ENCODE assay signal across 8 mouse cellular contexts in genomic region chr16:10542698-10543365, GRCm38 (mm10). TPM values are rescaled to one million over a fixed set of nuclear protein-coding genes. Genes with fewer than 3 reads are reported as not detected.
DNase-seq lines count a peak whose midpoint lies in the region; ATAC-seq and TF ChIP-seq lines count a peak whose summit lies in the region.

Dexi (minus strand) TSS chr16:10543054.

- H3K4me1 ChIP-seq in bone marrow, adult 2 months (ENCODE audit: control insufficient read depth, insufficient read depth, low read length): peaks cover 4% of the 10 kb centered on the region
- peaks cover 53% of the 10 kb centered on the region for H3K4me1 ChIP-seq in embryonic facial prominence, embryonic 15.5 days
- H3K4me1 ChIP-seq in limb, embryonic 14.5 days (ENCODE audit: control insufficient read depth, insufficient read depth, low read length): peaks cover 36% of the 10 kb centered on the region
- peaks cover 39% of the 10 kb centered on the region for H3K4me1 ChIP-seq in midbrain, postnatal 0 days (ENCODE audit: insufficient read depth, low read length)

- peak; percentile 99 for DNase-seq in 416B (ENCODE audit: low read depth)
- DNase-seq in heart, adult 8-10 months (ENCODE audit: low spot score): peak; percentile 96
- DNase-seq in kidney, adult 9 months: peak; percentile 99
- DNase-seq in limb, embryonic 14.5 days (ENCODE audit: low spot score): peak; percentile 98
- DNase-seq in midbrain, postnatal 0 days (ENCODE audit: low spot score): peak; percentile 99
- peak; percentile 83 to 87 for DNase-seq in spleen, postnatal 14 days (ENCODE audit: low spot score in 2 of 2)

- peak; percentile 98 for TF ChIP-seq POLR2A in bone marrow, adult 2 months (IDR thresholded peaks at IDR 0.05; ENCODE audit: borderline replicate concordance, control insufficient read depth, low read depth, low read length)
- TF ChIP-seq POLR2A in limb, embryonic 14.5 days (IDR thresholded peaks at IDR 0.05; ENCODE audit: borderline replicate concordance, extremely low read depth, insufficient read depth, insufficient read length): peak; percentile 97

- no peaks in the 10 kb centered on the region for H3K36me3 ChIP-seq in embryonic facial prominence, embryonic 15.5 days
- H3K36me3 ChIP-seq in limb, embryonic 14.5 days (ENCODE audit: control insufficient read depth, insufficient read depth, low read length): peaks cover under 1% of the 10 kb centered on the region; the same call in 1 of the 2 replicates
- H3K36me3 ChIP-seq in midbrain, postnatal 0 days (ENCODE audit: insufficient read depth, low read length): no peaks in the 10 kb centered on the region

- peak; percentile 96 for ATAC-seq in embryonic facial prominence, embryonic 15.5 days (ENCODE audit: insufficient number of reproducible peaks, low FRiP score, low TSS enrichment, low read depth)
- ATAC-seq in limb, embryonic 14.5 days (ENCODE audit: low FRiP score, low read depth): peak; percentile 94
- peak; percentile 93 for ATAC-seq in midbrain, postnatal 0 days (ENCODE audit: low FRiP score)

- peak within 1 kb of the TSS; percentile 82 for H3K4me3 ChIP-seq in bone marrow, adult 2 months (replicated peaks; ENCODE audit: control insufficient read depth, low read depth, low read length)
- peak within 1 kb of the TSS; percentile 90 for H3K4me3 ChIP-seq in embryonic facial prominence, embryonic 15.5 days (replicated peaks)
- H3K4me3 ChIP-seq in limb, embryonic 14.5 days (replicated peaks; ENCODE audit: low read length): peak within 1 kb of the TSS; percentile 79
- peak within 1 kb of the TSS; percentile 93 for H3K4me3 ChIP-seq in midbrain, postnatal 0 days (ENCODE audit: low read depth, low read length)

- peak within 1 kb of the TSS; percentile 46; the same call in 1 of the 2 replicates for H3K27ac ChIP-seq in bone marrow, adult 2 months (ENCODE audit: control insufficient read depth, insufficient read depth, low read depth, low read length, poor library complexity)
- peak within 1 kb of the TSS; percentile 82 for H3K27ac ChIP-seq in embryonic facial prominence, embryonic 15.5 days (replicated peaks)
- H3K27ac ChIP-seq in limb, embryonic 14.5 days (replicated peaks; ENCODE audit: low read depth, low read length): peak within 1 kb of the TSS; percentile 82
- peak within 1 kb of the TSS; percentile 78 for H3K27ac ChIP-seq in midbrain, postnatal 0 days (ENCODE audit: low read depth, low read length)

- no peaks in the 10 kb centered on the region for H3K9me3 ChIP-seq in embryonic facial prominence, embryonic 15.5 days (replicated peaks)
- no peaks in the 10 kb centered on the region for H3K9me3 ChIP-seq in limb, embryonic 14.5 days (ENCODE audit: control insufficient read depth, low read length)
- H3K9me3 ChIP-seq in midbrain, postnatal 0 days (ENCODE audit: low read length): no peaks in the 10 kb centered on the region

- WGBS in bone marrow, adult 2 months: under 1% methylated on average over 58 of the region's 61 CpGs
- WGBS in embryonic facial prominence, embryonic 15.5 days: 0% methylated on average over 60 of the region's 61 CpGs
- under 1% methylated on average over 36 of the region's 61 CpGs for WGBS in limb, embryonic 14.5 days
- under 1% methylated on average over 39 of the region's 61 CpGs for WGBS in midbrain, postnatal 0 days

- peak within 1 kb of the TSS; percentile 87 for H3K4me2 ChIP-seq in embryonic facial prominence, embryonic 15.5 days (replicated peaks)
- H3K4me2 ChIP-seq in limb, embryonic 14.5 days (replicated peaks; ENCODE audit: low read depth, low read length, severe bottlenecking): peak within 1 kb of the TSS; percentile 90
- H3K4me2 ChIP-seq in midbrain, postnatal 0 days (ENCODE audit: low read depth, low read length, poor library complexity, severe bottlenecking): peak within 1 kb of the TSS; percentile 66

- no peak for TF ChIP-seq CTCF in bone marrow, adult 2 months (IDR thresholded peaks at IDR 0.05; ENCODE audit: control insufficient read depth, insufficient read depth, low read length)
- TF ChIP-seq CTCF in midbrain, postnatal 0 days (IDR thresholded peaks at IDR 0.05): peak; percentile 40

- H3K27me3 ChIP-seq in embryonic facial prominence, embryonic 15.5 days: no peaks in the 10 kb centered on the region
- H3K27me3 ChIP-seq in limb, embryonic 14.5 days (ENCODE audit: control insufficient read depth, insufficient read depth, low read length): no peaks in the 10 kb centered on the region
- no peaks in the 10 kb centered on the region for H3K27me3 ChIP-seq in midbrain, postnatal 0 days (ENCODE audit: insufficient read depth, low read length)

- peak within 1 kb of the TSS; percentile 79 for H3K9ac ChIP-seq in embryonic facial prominence, embryonic 15.5 days
- H3K9ac ChIP-seq in limb, embryonic 14.5 days (ENCODE audit: low read depth, low read length, severe bottlenecking): peak within 1 kb of the TSS; percentile 84
- peak within 1 kb of the TSS; percentile 94 for H3K9ac ChIP-seq in midbrain, postnatal 0 days (replicated peaks; ENCODE audit: low read length, poor library complexity, severe bottlenecking)

RNA-seq across cellular contexts. Expression of gene Dexi, which starts in this region (rescaled TPM):
- 4.2 and 4.3 TPM in 2 replicates for polyA plus RNA-seq in bone marrow, adult 2 months (2011; ENCODE audit: insufficient read depth, insufficient read length, low replicate concordance, missing spikeins)
- polyA plus RNA-seq in embryonic facial prominence, embryonic 15.5 days (2015; fragmentation: Nextera tagmentation; extraction: Ambion mirVana): 26.5 and 26.7 TPM in 2 replicates
- 10 to 100 TPM; 36.4 to 38.7 (median 37.3) TPM for total RNA-seq in heart, adult 8-10 months (2022)
- 51.2 and 79.2 TPM in 2 replicates for polyA plus RNA-seq in limb, embryonic 14.5 days (2012; rRNA removed)
- polyA plus RNA-seq in limb, embryonic 14.5 days (2014; fragmentation: Nextera tagmentation; extraction: Ambion mirVana): 31.5 and 40.4 TPM in 2 replicates
- total RNA-seq in midbrain, postnatal 0 days (2014; rRNA removed): 24.6 and 38.0 TPM in 2 replicates
- polyA plus RNA-seq in midbrain, postnatal 0 days (2015; fragmentation: Nextera tagmentation; extraction: Ambion mirVana): 16.7 and 18.2 TPM in 2 replicates

Comparison
In these comparisons a context has a peak if more than half of its experiments do, and no peak if none do; other contexts are left out.
1. Peak in every context shown above with its lines: DNase-seq, ATAC-seq, H3K4me3 ChIP-seq and H3K27ac ChIP-seq.